Mouse (Mus musculus) monocyte, adult 2 months (primary cell): ENCODE data around the gene Mlxipl.

Experiments
- DNase-seq, 2 experiments: peaks; one replicate each; pipeline ENCODE4 v3.0.0; 2022; ENCODE audit warnings: low spot score in 2 of 2, low read depth in 1 of 2

Mlxipl gene

GRCm38 (mm10) chr5:135078482-135078810, 11.2 kb upstream of the Mlxipl start:
- DNase-seq = no peak

GRCm38 (mm10) chr5:135079578-135079977, 10.1 kb upstream of the Mlxipl start:
- DNase-seq = no peak

- DNase-seq = no peak
Measured at GRCm38 (mm10) chr5:135080539-135080938, 9.2 kb upstream of the Mlxipl start.

- DNase-seq = no peak
Measured at GRCm38 (mm10) chr5:135086871-135087270, 2.8 kb upstream of the Mlxipl start.

- no peak for DNase-seq
Measured at GRCm38 (mm10) chr5:135100981-135101380, 11.3 kb downstream of the Mlxipl start.

- DNase-seq = no peak
Measured at GRCm38 (mm10) chr5:135103999-135104660, 14.4 kb downstream of the Mlxipl start.

GRCm38 (mm10) chr5:135106758-135107256, 17.1 kb downstream of the Mlxipl start:
- no peak for DNase-seq

- no peak for DNase-seq
Measured at GRCm38 (mm10) chr5:135107521-135108501, 18.1 kb downstream of the Mlxipl start.

- no peak for DNase-seq
Measured at GRCm38 (mm10) chr5:135109017-135109416, 19.3 kb downstream of the Mlxipl start.

GRCm38 (mm10) chr5:135109426-135109825, 19.7 kb downstream of the Mlxipl start:
- no peak for DNase-seq

GRCm38 (mm10) chr5:135109976-135110375, 20.3 kb downstream of the Mlxipl start:
- DNase-seq = no peak

- no peak for DNase-seq
Measured at GRCm38 (mm10) chr5:135113782-135114181, 24.1 kb downstream of the Mlxipl start.

- DNase-seq = no peak
Measured at GRCm38 (mm10) chr5:135115241-135115640, 25.6 kb downstream of the Mlxipl start.

- DNase-seq = peak in 1 of 2 experiments; percentile 51
Measured at GRCm38 (mm10) chr5:135118589-135119081, 28.9 kb downstream of the Mlxipl start.

GRCm38 (mm10) chr5:135120753-135121152, 31.1 kb downstream of the Mlxipl start:
- no peak for DNase-seq

- DNase-seq = no peak
Measured at GRCm38 (mm10) chr5:135126121-135126520, 36.4 kb downstream of the Mlxipl start.

- peak in 1 of 2 experiments; percentile 54 for DNase-seq
Measured at GRCm38 (mm10) chr5:135127669-135128068, 38.0 kb downstream of the Mlxipl start.

- DNase-seq = no peak
Measured at GRCm38 (mm10) chr5:135129747-135130146, 40.1 kb downstream of the Mlxipl start.

- DNase-seq = no peak
Measured at GRCm38 (mm10) chr5:135133736-135134405, 44.2 kb downstream of the Mlxipl start.

- peak in 1 of 2 experiments; percentile 46 for DNase-seq
Measured at GRCm38 (mm10) chr5:135134534-135134933, 44.8 kb downstream of the Mlxipl start.

GRCm38 (mm10) chr5:135139881-135140280, 50.2 kb downstream of the Mlxipl start:
- no peak for DNase-seq
